Mouse (Mus musculus) heart, embryonic 14.5 days (tissue): Measurements from ENCODE around the gene Dusp23. TPM values are rescaled to one million over a fixed set of nuclear protein-coding genes. Genes with fewer than 3 reads are reported as not detected.

Experiments
- ATAC-seq: fragments of 200-750 bp; cut with Nextera tagmentation; 2 replicates; pipeline ENCODE4 v1.8.0; 2017; ENCODE audit warnings: low read depth, moderate TSS enrichment; ENCODE audit not compliant: insufficient number of reproducible peaks, insufficient read depth, low FRiP score
- H3K27ac ChIP-seq, 2 experiments: fragments of 200-500 bp in 1 of 2; fragments of 300-500 bp in 1 of 2; sonication (generic) in 1 of 2; replicated peaks in 1 of 2; 2 replicates each; pipeline ENCODE4 v1.5.1; 2012 to 2014; ENCODE audit warnings: low read depth in 2 of 2, low read length in 2 of 2, control low read depth in 1 of 2, mild to moderate bottlenecking in 1 of 2, mixed read lengths in 1 of 2; ENCODE audit not compliant: control insufficient read depth in 1 of 2, insufficient read depth in 1 of 2
- H3K27me3 ChIP-seq: fragments of 300-500 bp; sonication (generic); 2 replicates; pipeline ENCODE4 v1.6.1; 2014; ENCODE audit warnings: mild to moderate bottlenecking, low read length, control low read depth; ENCODE audit not compliant: control insufficient read depth, insufficient read depth
- H3K36me3 ChIP-seq: fragments of 300-500 bp; sonication (generic); 2 replicates; pipeline ENCODE4 v1.6.1; 2014; ENCODE audit warnings: mild to moderate bottlenecking, control low read depth, low read length, mixed read lengths; ENCODE audit not compliant: control insufficient read depth, insufficient read depth
- H3K4me1 ChIP-seq, 2 experiments: fragments of 200-500 bp in 1 of 2; fragments of 300-500 bp in 1 of 2; sonication (generic) in 1 of 2; 2 replicates each; pipeline ENCODE4 v1.6.1; 2012 to 2014; ENCODE audit warnings: low read length in 2 of 2, control low read depth in 1 of 2, mixed read lengths in 1 of 2; ENCODE audit not compliant: control insufficient read depth in 2 of 2, insufficient read depth in 2 of 2
- H3K4me2 ChIP-seq: fragments of 300-500 bp; sonication (generic); 2 replicates; pipeline ENCODE4 v1.6.1; 2014; ENCODE audit warnings: mild to moderate bottlenecking, low read length
- H3K4me3 ChIP-seq, 2 experiments: fragments of 200-500 bp in 1 of 2; fragments of 300-500 bp in 1 of 2; sonication (generic) in 1 of 2; 2 replicates each; pipeline ENCODE4 v1.5.1; 2012 to 2014; ENCODE audit warnings: low read length in 2 of 2, mild to moderate bottlenecking in 2 of 2, control low read depth in 1 of 2, low read depth in 1 of 2, moderate library complexity in 1 of 2; ENCODE audit not compliant: control insufficient read depth in 1 of 2, insufficient read depth in 1 of 2
- H3K9ac ChIP-seq: fragments of 300-500 bp; sonication (generic); 2 replicates; pipeline ENCODE4 v1.6.1; 2014; ENCODE audit warnings: mild to moderate bottlenecking, low read length
- H3K9me3 ChIP-seq: fragments of 300-500 bp; sonication (generic); 2 replicates; pipeline ENCODE4 v1.6.1; 2016; ENCODE audit warnings: low read length, control low read depth; ENCODE audit not compliant: control insufficient read depth
- WGBS: fragments of 180-500 bp; shearing (Covaris S2); extraction: QIAGEN DNeasy Blood & Tissue Kit; methylation state at CpG from one replicate; pipeline ENCODE4 v1.1.7; 2014; 5-methylcytosine and 5-hydroxymethylcytosine counted together
- polyA plus RNA-seq: library from polyadenylated mRNA; unstranded; fragments of >200 nt; fragmentation: Nextera tagmentation; extraction: Ambion mirVana; gene quantifications from 2 replicates; pipeline ENCODE4 v1.2.1, GENCODE M21; 2014

The Dusp23 gene
- polyA plus RNA-seq, 1 experiment from 2014 or later: 13.6 TPM

DNA sequence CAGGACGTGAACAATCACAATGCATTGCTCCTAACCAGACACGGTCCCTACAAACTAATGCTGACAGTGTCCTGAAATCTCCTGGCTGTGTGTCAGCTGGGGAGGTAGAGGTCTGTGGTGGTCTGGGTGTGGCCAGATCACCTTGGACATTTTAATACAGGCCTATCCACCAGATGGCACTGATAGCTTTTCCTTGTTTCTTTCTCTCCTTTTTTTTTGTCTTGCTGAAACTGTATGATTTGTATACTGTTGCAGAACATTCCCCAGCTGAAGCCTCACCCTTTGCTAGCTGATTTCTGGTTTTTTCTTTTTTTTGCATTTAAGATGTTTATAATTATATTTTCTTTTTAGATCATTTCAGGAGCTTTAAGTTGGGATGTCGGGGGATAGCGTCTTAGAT, 5.0 kb upstream of the Dusp23 start:
- no peak overlapping the region for H3K4me2 ChIP-seq
- H3K27me3 ChIP-seq: no peaks in the 10 kb centered on the region
- H3K36me3 ChIP-seq: no peaks in the 10 kb centered on the region
- no peaks in the 10 kb centered on the region for H3K9me3 ChIP-seq
- H3K4me3 ChIP-seq: no peak overlapping the region
- no peak overlapping the region for H3K27ac ChIP-seq
- peaks cover 4 to 12% of the 10 kb centered on the region in 2 experiments for H3K4me1 ChIP-seq
- 65% methylated on average over 4 of the region's 4 CpGs for WGBS
- no peak for ATAC-seq
- no peak overlapping the region for H3K9ac ChIP-seq

DNA sequence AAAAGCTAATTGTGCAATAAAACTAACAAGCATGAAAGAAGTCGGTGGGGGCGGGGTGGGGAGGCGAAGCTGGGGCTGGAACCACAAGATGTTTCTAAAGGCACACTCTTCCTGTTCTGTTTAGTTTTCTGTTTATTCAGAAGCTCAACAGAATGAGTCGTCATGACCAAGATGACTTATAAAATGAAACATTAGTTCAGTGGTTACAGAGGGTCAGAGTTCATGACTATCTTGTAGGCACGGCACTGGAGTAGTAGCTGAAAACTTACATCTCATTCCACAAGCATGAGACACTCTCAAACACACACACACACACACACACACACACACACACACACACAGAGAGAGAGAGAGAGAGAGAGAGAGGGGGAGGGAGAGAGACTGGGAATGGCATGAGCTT, 3.5 kb upstream of the Dusp23 start:
- no peak overlapping the region for H3K27ac ChIP-seq
- no peak for ATAC-seq
- no peak overlapping the region for H3K9ac ChIP-seq
- no peaks in the 10 kb centered on the region for H3K27me3 ChIP-seq
- H3K4me3 ChIP-seq: no peak overlapping the region
- no peak overlapping the region for H3K4me2 ChIP-seq
- H3K4me1 ChIP-seq: peaks cover 7 to 12% of the 10 kb centered on the region in 2 experiments
- WGBS: 86% methylated on average over 5 of the region's 5 CpGs
- H3K36me3 ChIP-seq: no peaks in the 10 kb centered on the region
- H3K9me3 ChIP-seq: no peaks in the 10 kb centered on the region

DNA sequence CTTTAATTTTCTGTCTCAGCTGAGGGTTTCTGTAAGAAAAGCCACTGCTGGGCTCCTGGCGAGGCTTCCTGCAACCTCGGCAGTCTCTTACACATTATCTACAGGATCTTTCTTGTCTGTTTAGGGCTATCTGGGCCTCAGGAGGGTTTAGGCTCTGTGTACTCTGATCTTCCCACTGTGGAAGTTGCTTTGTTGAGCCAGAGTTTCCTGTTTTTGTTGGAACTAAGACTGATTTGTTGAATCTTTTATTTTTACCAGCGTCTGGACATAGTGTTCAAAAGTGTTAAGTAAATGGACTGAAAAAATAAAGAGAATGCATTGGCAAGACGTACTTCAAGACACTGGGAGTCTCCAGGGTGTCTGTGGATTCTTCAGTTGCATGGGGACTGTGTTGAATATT, 2.5 kb upstream of the Dusp23 start:
- ATAC-seq: no peak
- Histone ChIP-seq H3K9me3 (no peaks in the 10 kb centered on the region), H3K9ac (no peak overlapping the region), H3K27ac (peak overlapping the region in 1 of 2 experiments; percentile 15; a peak in 2 of 4 replicates), H3K4me1 (peaks cover 7 to 12% of the 10 kb centered on the region in 2 experiments), H3K27me3 (no peaks in the 10 kb centered on the region), H3K4me3 (no peak overlapping the region), H3K36me3 (no peaks in the 10 kb centered on the region), H3K4me2 (no peak overlapping the region)
- WGBS: 45% methylated on average over 4 of the region's 4 CpGs

DNA sequence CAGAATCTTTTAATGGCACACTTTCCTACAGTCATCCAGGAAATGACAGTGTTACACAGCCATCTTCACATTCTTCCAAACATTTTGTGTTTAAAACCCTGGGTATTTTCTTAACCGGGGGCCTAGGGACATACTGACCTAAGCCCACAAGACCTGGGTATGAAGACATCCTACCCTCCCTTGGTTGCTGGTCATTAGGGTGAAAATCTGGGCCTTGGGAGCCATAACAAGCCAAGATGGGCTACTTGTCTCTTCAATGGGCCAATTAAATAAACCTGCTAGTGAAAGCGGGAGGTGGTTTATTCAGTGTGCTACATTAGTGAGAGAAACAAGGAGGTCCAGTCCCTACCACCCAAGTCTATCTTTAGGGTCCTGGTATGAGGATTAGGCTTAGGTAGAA, 1.4 kb upstream of the Dusp23 start:
- Histone ChIP-seq H3K9me3 (no peaks in the 10 kb centered on the region), H3K27ac (no peak overlapping the region), H3K4me1 (peaks cover 7 to 10% of the 10 kb centered on the region in 2 experiments), H3K4me3 (no peak overlapping the region), H3K4me2 (no peak overlapping the region), H3K36me3 (no peaks in the 10 kb centered on the region), H3K27me3 (no peaks in the 10 kb centered on the region), H3K9ac (no peak overlapping the region)
- 82% methylated on average over 2 of the region's 2 CpGs for WGBS
- no peak for ATAC-seq

DNA sequence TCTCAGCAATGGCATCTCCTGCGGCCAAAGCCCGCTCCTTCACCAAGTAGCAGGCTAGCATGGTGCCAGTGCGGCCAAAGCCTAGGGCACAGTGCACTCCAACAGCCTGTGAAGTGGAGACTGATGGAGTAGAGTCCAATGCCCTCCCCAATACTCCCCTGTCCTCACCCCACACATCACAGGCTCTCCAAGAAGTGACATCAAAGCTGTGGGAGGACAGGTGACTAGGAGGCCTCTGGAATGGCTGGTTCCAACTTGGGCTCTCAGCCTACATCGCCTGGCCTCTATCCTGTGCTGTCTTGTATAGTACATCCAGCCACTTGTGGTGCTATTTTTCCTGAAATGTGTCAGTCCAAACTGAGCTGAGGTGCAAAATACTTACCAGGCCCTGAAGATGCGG, 1.0 kb downstream of the Dusp23 start:
- no peaks in the 10 kb centered on the region for H3K27me3 ChIP-seq
- WGBS: 85% methylated on average over 5 of the region's 5 CpGs
- peaks cover 0 to 7% of the 10 kb centered on the region in 2 experiments; a peak in 2 of 4 replicates for H3K4me1 ChIP-seq
- no peak for ATAC-seq
- H3K4me2 ChIP-seq: peak overlapping the region; percentile 83; the same call in 1 of the 2 replicates
- H3K9ac ChIP-seq: no peak overlapping the region
- H3K4me3 ChIP-seq: no peak overlapping the region
- no peaks in the 10 kb centered on the region for H3K36me3 ChIP-seq
- H3K9me3 ChIP-seq: 0 out of 2 replicates have a peak, but pooled peaks cover 3% of the 10 kb centered on the region
- no peak overlapping the region for H3K27ac ChIP-seq

DNA sequence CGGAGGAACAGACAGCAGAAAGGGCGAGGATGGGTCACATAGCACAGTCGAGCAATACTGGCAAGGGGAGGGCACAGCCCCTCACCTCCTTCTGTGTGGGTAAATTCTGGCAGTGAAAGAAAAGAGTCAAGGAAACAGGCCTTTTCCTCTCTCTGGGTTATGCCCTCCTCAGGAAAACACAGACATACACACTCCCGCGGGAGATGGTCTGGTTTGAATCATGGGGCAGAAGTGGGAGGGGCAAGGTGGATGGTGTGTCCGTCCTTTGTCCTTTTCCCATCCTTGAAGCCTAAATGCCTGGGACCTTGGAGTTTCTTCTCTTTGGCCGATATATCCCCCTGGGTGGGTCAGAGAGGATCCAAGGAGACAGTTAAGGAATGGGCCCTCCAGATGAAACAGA, 2.9 kb downstream of the Dusp23 start:
- Histone ChIP-seq H3K9me3 (peaks cover 7% of the 10 kb centered on the region; the same call in 1 of the 2 replicates), H3K4me3 (no peak overlapping the region), H3K4me2 (no peak overlapping the region), H3K9ac (no peak overlapping the region), H3K27ac (no peak overlapping the region), H3K27me3 (no peaks in the 10 kb centered on the region), H3K36me3 (no peaks in the 10 kb centered on the region), H3K4me1 (peaks cover 0 to 6% of the 10 kb centered on the region in 2 experiments; a peak in 2 of 4 replicates)
- 63% methylated on average over 7 of the region's 7 CpGs for WGBS
- no peak for ATAC-seq

DNA sequence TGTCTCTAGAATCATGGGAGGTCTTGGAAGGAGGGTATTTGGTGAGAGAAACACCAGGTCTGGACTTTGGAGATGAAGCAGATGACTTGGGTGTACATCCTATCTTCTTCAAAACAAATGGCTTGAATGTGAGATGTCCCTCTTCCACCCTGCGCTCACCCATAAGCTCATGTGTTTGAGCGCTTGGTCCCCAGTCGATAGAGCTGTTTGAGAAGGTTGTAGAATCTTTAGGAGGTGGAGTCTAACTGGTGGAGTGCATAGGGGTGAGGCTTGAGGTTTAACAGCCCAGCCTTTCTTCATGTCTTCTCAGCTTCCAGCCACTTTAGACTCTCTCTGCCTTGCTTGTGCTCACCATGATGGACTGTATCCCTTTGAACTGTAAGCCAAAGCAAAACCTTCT, 6.5 kb downstream of the Dusp23 start:
- no peak for ATAC-seq
- no peak overlapping the region for H3K9ac ChIP-seq
- no peak overlapping the region for H3K27ac ChIP-seq
- WGBS: 94% methylated on average over 3 of the region's 3 CpGs
- H3K36me3 ChIP-seq: no peaks in the 10 kb centered on the region
- no peak overlapping the region for H3K4me3 ChIP-seq
- H3K4me1 ChIP-seq: no peaks in the 10 kb centered on the region
- peaks cover 7% of the 10 kb centered on the region; the same call in 1 of the 2 replicates for H3K9me3 ChIP-seq
- no peak overlapping the region for H3K4me2 ChIP-seq
- no peaks in the 10 kb centered on the region for H3K27me3 ChIP-seq

DNA sequence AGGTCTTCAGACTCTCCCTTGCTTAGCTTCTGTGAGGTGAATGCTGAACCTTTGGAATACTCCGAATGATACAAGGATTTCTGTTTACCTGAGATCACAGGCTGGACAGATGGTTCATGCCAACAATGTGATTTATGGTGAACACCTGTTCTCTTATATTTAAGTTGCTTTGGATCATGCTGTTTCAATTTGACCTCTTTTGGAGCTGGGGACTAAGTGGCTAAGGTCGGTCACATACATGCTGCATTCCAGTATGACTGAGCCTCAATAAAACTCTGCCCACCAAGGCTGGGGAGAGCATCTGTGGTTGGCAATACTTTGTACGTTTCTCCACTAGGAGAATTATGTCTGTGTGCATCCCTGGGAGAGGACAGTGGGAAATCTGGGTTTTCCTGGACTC, 8.7 kb downstream of the Dusp23 start:
- WGBS: 77% methylated on average over 3 of the region's 3 CpGs
- no peaks in the 10 kb centered on the region for H3K4me1 ChIP-seq
- no peak for ATAC-seq
- H3K4me3 ChIP-seq: no peak overlapping the region
- H3K4me2 ChIP-seq: no peak overlapping the region
- no peaks in the 10 kb centered on the region for H3K27me3 ChIP-seq
- no peaks in the 10 kb centered on the region for H3K36me3 ChIP-seq
- H3K9ac ChIP-seq: no peak overlapping the region
- peaks cover 7% of the 10 kb centered on the region; the same call in 1 of the 2 replicates for H3K9me3 ChIP-seq
- no peak overlapping the region for H3K27ac ChIP-seq
